Comparison of ENCODE assay signal across 13 mouse cellular contexts in the genomic region with DNA sequence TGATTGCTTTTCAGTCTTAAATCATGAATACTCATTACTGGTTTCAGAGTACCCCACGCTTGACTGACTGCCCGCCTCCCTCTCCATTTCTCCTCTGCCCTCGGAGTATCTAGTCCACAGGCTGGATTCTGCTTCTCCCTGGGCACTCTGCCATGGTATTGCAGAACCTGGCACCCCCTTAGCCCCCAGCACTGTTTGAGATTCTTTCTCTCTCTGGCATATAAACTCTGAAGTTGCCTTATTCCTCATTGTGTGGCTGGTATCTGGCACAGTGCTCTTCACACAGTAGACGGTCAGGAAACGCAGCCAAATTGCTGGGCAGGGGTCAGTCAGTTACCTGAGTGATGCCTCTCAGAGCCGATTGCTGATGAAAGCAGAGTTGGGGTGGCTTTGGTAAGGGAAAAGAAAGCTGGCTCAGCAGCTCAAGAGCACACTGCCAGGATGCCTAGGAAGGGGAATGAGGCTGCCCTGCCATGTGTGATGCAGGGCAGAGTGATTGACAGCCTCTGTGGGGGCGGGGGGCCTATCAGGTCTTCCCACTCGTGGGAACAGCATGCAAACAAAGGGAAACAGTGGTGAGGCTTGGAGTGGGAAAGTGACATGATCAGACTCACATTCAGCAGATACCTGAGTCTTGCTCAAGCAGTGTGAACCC. TPM values are rescaled to one million over a fixed set of nuclear protein-coding genes. Genes with fewer than 3 reads are reported as not detected.
A peak's percentile ranks its signal among the peaks of the same experiment; 100 is the strongest.
DNase-seq lines count a peak whose midpoint lies in the region; ATAC-seq and TF ChIP-seq lines count a peak whose summit lies in the region.
"Had no signal": no experiment of that assay in that cellular context is flagged by ENCODE, and none has a peak within 500 bp of the region (broad histone marks: within the 10 kb centered on the region; RNA-seq: fewer than 3 reads in every experiment).

No protein-coding gene starts in this region.

- intact Hi-C loops in heart, adult 2 months (cut with DNase I): loop anchor here (10.0 kb wide), 1 partner anchor 335 kb away; a partner anchor contains a TSS

- H3K4me1 ChIP-seq in cerebellum, adult 2 months (ENCODE audit: control insufficient read depth, insufficient read depth, low read length): peaks cover 18% of the 10 kb centered on the region
- peaks cover 4 to 17% of the 10 kb centered on the region in 2 experiments; a peak in 3 of 4 replicates for H3K4me1 ChIP-seq in heart, embryonic 14.5 days (ENCODE audit: control insufficient read depth in 2 of 2, insufficient read depth in 2 of 2, low read length in 2 of 2)
- H3K4me1 ChIP-seq in heart, adult 2 months (ENCODE audit: control insufficient read depth, insufficient read depth, low read length): no peaks in the 10 kb centered on the region

- H3K27me3 ChIP-seq in cerebellum, adult 2 months (ENCODE audit: control insufficient read depth, insufficient read depth, low read length): no peaks in the 10 kb centered on the region
- H3K27me3 ChIP-seq in heart, embryonic 14.5 days (ENCODE audit: control insufficient read depth, insufficient read depth, low read length): no peaks in the 10 kb centered on the region
- no peaks in the 10 kb centered on the region for H3K27me3 ChIP-seq in heart, adult 2 months (ENCODE audit: control insufficient read depth, insufficient read depth, low read length)

- no peak overlapping the region for H3K4me3 ChIP-seq in cerebellum, adult 2 months (replicated peaks; ENCODE audit: insufficient read depth, low read depth, low read length)
- H3K4me3 ChIP-seq in heart, embryonic 14.5 days (ENCODE audit: control insufficient read depth in 1 of 2, insufficient read depth in 1 of 2, low read depth in 1 of 2, low read length in 2 of 2): no peak overlapping the region
- no peak overlapping the region for H3K4me3 ChIP-seq in heart, adult 2 months

- DNase-seq in cerebellum, adult 8-10 months: peak; percentile 3
- no peak for DNase-seq in cerebellum, adult 2 months
- no peak for DNase-seq in heart, adult 2 months
- DNase-seq in brain, embryonic 14.5 days (ENCODE audit: low read depth): peak; percentile 75
- DNase-seq in kidney, postnatal 14 days: peak; percentile 79
- DNase-seq in left cerebral cortex, adult 11 months (ENCODE audit: low spot score): no peak
- DNase-seq in lung, adult 18-20 months: no peak
- DNase-seq: embryo, embryonic 11 days; lung, postnatal 4 days; thymus, postnatal 36 days had no signal

- ATAC-seq in heart, embryonic 14.5 days (ENCODE audit: insufficient number of reproducible peaks, insufficient read depth, low FRiP score, low read depth): no peak

- peaks cover 2% of the 10 kb centered on the region; the same call in 1 of the 2 replicates for H3K79me2 ChIP-seq in heart, adult 2 months (replicated peaks; ENCODE audit: control insufficient read depth, insufficient read depth, low read length)

- 41% methylated on average over 8 of the region's 8 CpGs for WGBS in cerebellum, adult 2 months
- 76% methylated on average over 8 of the region's 8 CpGs for WGBS in heart, embryonic 14.5 days
- 75% methylated on average over 8 of the region's 8 CpGs for WGBS in heart, adult 2 months

- TF ChIP-seq CTCF in cerebellum, adult 2 months (IDR thresholded peaks at IDR 0.05; ENCODE audit: borderline replicate concordance, insufficient read depth, low read depth, low read length): no peak
- TF ChIP-seq CTCF in heart, adult 2 months (IDR thresholded peaks at IDR 0.05): no peak
- TF ChIP-seq CTCF in brain, embryonic 14.5 days (IDR thresholded peaks at IDR 0.05; ENCODE audit: borderline replicate concordance, extremely low read depth, insufficient read depth, insufficient read length): no peak

- no peaks in the 10 kb centered on the region for H3K9me3 ChIP-seq in heart, embryonic 14.5 days (ENCODE audit: control insufficient read depth, low read length)

- no peak for TF ChIP-seq EP300 in heart, adult 2 months (IDR thresholded peaks at IDR 0.05; ENCODE audit: insufficient read depth, low read depth, low read length)

- no peak for TF ChIP-seq POLR2A in cerebellum, adult 2 months (IDR thresholded peaks at IDR 0.05; ENCODE audit: borderline replicate concordance, insufficient read depth, low read length)
- TF ChIP-seq POLR2A in heart, adult 2 months (IDR thresholded peaks at IDR 0.05; ENCODE audit: insufficient read depth, low read depth, low read length): no peak
- TF ChIP-seq POLR2A in brain, embryonic 14.5 days (IDR thresholded peaks at IDR 0.05; ENCODE audit: borderline replicate concordance, extremely low read depth, insufficient read depth, insufficient read length, poor library complexity, severe bottlenecking): no peak

- H3K9ac ChIP-seq in heart, embryonic 14.5 days (ENCODE audit: low read length): peak overlapping the region; percentile 30
- H3K9ac ChIP-seq in heart, adult 2 months (ENCODE audit: low read depth, low read length): no peak overlapping the region

- peaks cover 98% of the 10 kb centered on the region for H3K36me3 ChIP-seq in heart, embryonic 14.5 days (ENCODE audit: control insufficient read depth, insufficient read depth, low read length)
- no peaks in the 10 kb centered on the region for H3K36me3 ChIP-seq in heart, adult 2 months (ENCODE audit: control insufficient read depth, insufficient read depth, low read length)

- no peak overlapping the region for H3K4me2 ChIP-seq in heart, embryonic 14.5 days (ENCODE audit: low read length)
- H3K4me2 ChIP-seq: liver, embryonic 11.5 days had no signal

- H3K27ac ChIP-seq in cerebellum, adult 2 months (ENCODE audit: insufficient read depth, low read length): no peak overlapping the region
- H3K27ac ChIP-seq in heart, embryonic 14.5 days (replicated peaks in 1 of 2; ENCODE audit: control insufficient read depth in 1 of 2, insufficient read depth in 1 of 2, low read depth in 2 of 2, low read length in 2 of 2): peak overlapping the region; percentile 4 to 6; a peak in 1 of 4 replicates
- H3K27ac ChIP-seq in heart, adult 2 months: no peak overlapping the region

RNA-seq across cellular contexts. Expression of a gene that starts 7.0 kb away (rescaled TPM):
- polyA plus RNA-seq in cerebellum, adult 2 months (2012; rRNA removed): 19.2 and 19.9 TPM in 2 replicates
- 20.8 and 25.6 TPM in 2 replicates for polyA plus RNA-seq in heart, embryonic 14.5 days (2014; fragmentation: Nextera tagmentation; extraction: Ambion mirVana)
- 10 to 100 TPM; 14.8 to 18.2 TPM for total RNA-seq in heart, adult 2 months (2021)
- polyA plus RNA-seq in heart, adult 2 months (2012; rRNA removed): 8.6 and 12.1 TPM in 2 replicates
- 19.7 and 22.9 TPM in 2 replicates for polyA plus RNA-seq in brain, embryonic 14.5 days (2012; rRNA removed)

RNA-seq across cellular contexts. Expression of a gene that starts 10.6 kb away (rescaled TPM):
- 80.5 and 83.5 TPM in 2 replicates for polyA plus RNA-seq in cerebellum, adult 2 months (2012; rRNA removed)
- 70.6 and 74.6 TPM in 2 replicates for polyA plus RNA-seq in heart, embryonic 14.5 days (2014; fragmentation: Nextera tagmentation; extraction: Ambion mirVana)
- total RNA-seq in heart, adult 2 months (2021): 10 to 100 TPM; 33.9 to 37.6 TPM
- polyA plus RNA-seq in heart, adult 2 months (2012; rRNA removed): 42.9 and 43.5 TPM in 2 replicates
- polyA plus RNA-seq in brain, embryonic 14.5 days (2012; rRNA removed): 188 and 200 TPM in 2 replicates

RNA-seq across cellular contexts. Expression of a gene that starts 53.1 kb away (rescaled TPM):
- polyA plus RNA-seq in cerebellum, adult 2 months (2012; rRNA removed): 0.76 and 0.90 TPM in 2 replicates
- polyA plus RNA-seq in heart, embryonic 14.5 days (2014; fragmentation: Nextera tagmentation; extraction: Ambion mirVana): 13.0 and 13.2 TPM in 2 replicates
- total RNA-seq in heart, adult 2 months (2021): 1 to 10 TPM; 5.8 to 7.1 TPM
- 5.6 and 7.1 TPM in 2 replicates for polyA plus RNA-seq in heart, adult 2 months (2012; rRNA removed)
- polyA plus RNA-seq in brain, embryonic 14.5 days (2012; rRNA removed): 0.33 and 0.48 TPM in 2 replicates

RNA-seq across cellular contexts. Expression of a gene that starts 56.2 kb away (rescaled TPM):
- 63.8 and 68.7 TPM in 2 replicates for polyA plus RNA-seq in cerebellum, adult 2 months (2012; rRNA removed)
- 56.8 and 61.1 TPM in 2 replicates for polyA plus RNA-seq in heart, embryonic 14.5 days (2014; fragmentation: Nextera tagmentation; extraction: Ambion mirVana)
- total RNA-seq in heart, adult 2 months (2021): 10 to 100 TPM; 56.5 to 59.8 TPM
- 74.7 and 113 TPM in 2 replicates for polyA plus RNA-seq in heart, adult 2 months (2012; rRNA removed)
- polyA plus RNA-seq in brain, embryonic 14.5 days (2012; rRNA removed): 126 TPM in 2 replicates

RNA-seq across cellular contexts. Expression of a gene that starts 57.0 kb away (rescaled TPM):
- polyA plus RNA-seq in cerebellum, adult 2 months (2012; rRNA removed): not detected in 2 replicates
- polyA plus RNA-seq in heart, embryonic 14.5 days (2014; fragmentation: Nextera tagmentation; extraction: Ambion mirVana): 0.94 and 0.95 TPM in 2 replicates
- total RNA-seq in heart, adult 2 months (2021): not detected
- not detected in 2 replicates for polyA plus RNA-seq in heart, adult 2 months (2012; rRNA removed)
- polyA plus RNA-seq in brain, embryonic 14.5 days (2012; rRNA removed): not detected in 2 replicates
- total RNA-seq: left cerebral cortex, adult 8-10 months had no signal
- polyA plus RNA-seq: liver, embryonic 11.5 days had no signal

Comparison
In these comparisons a context has a peak if more than half of its experiments do, and no peak if none do; other contexts are left out.
1. DNase-seq: peak in cerebellum, adult 8-10 months (single experiment), brain, embryonic 14.5 days (single experiment) and kidney, postnatal 14 days (single experiment); none in cerebellum, adult 2 months (0 of 2), heart, adult 2 months (0 of 2), left cerebral cortex, adult 11 months (single experiment) and lung, adult 18-20 months (0 of 2).
2. H3K27ac ChIP-seq: peak in heart, embryonic 14.5 days (2 of 2); none in cerebellum, adult 2 months (single experiment) and heart, adult 2 months (single experiment).